8 mouse cellular contexts compared by ENCODE assay signal in the genomic region with DNA sequence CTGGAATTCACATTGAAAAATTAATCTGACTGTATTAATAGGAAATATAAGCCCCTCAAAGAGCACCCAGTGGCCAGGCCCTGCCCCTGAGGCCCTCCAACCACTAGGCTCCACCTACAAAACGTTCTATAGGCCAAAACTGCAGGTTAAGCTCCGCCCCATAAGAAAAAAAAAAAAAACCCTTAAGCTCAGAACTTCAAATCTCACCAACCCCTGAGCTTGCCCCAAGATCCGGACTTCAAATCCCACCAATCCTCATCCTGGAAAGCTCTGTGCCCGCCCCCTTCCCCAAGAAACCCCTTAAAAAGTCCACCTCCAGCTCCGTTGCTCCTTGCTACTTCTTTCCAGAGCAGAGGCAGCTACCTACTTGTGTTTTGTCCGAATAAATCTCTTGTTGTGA. TPM values are rescaled to one million over a fixed set of nuclear protein-coding genes. Genes with fewer than 3 reads are reported as not detected.
DNase-seq lines count a peak whose midpoint lies in the region; ATAC-seq and TF ChIP-seq lines count a peak whose summit lies in the region.

No protein-coding gene starts in this region.

- no peak for TF ChIP-seq POLR2A in kidney, adult 2 months (IDR thresholded peaks at IDR 0.05; ENCODE audit: low read depth, low read length)

- WGBS in kidney, adult 2 months = 63% methylated on average over 6 of the region's 6 CpGs
- WGBS in heart, postnatal 0 days = 50% methylated on average over 6 of the region's 6 CpGs
- WGBS in liver, embryonic 16.5 days (ENCODE audit: insufficient replicate concordance) = 46% methylated on average over 6 of the region's 6 CpGs
- WGBS in stomach, postnatal 0 days = 59% methylated on average over 6 of the region's 6 CpGs

- no peak overlapping the region for H3K9ac ChIP-seq in heart, postnatal 0 days (replicated peaks; ENCODE audit: low read depth, low read length)
- no peak overlapping the region for H3K9ac ChIP-seq in liver, embryonic 16.5 days (ENCODE audit: low read depth, low read length)
- no peak overlapping the region for H3K9ac ChIP-seq in stomach, postnatal 0 days (ENCODE audit: low read length)

- no peak overlapping the region for H3K27ac ChIP-seq in kidney, adult 2 months (ENCODE audit: insufficient read depth, low read depth, low read length)
- H3K27ac ChIP-seq in heart, postnatal 0 days (ENCODE audit: low read depth) = no peak overlapping the region
- peak overlapping the region; percentile 91; the same call in 1 of the 2 replicates for H3K27ac ChIP-seq in liver, embryonic 16.5 days (ENCODE audit: low read length)
- no peak overlapping the region for H3K27ac ChIP-seq in stomach, postnatal 0 days (replicated peaks)

- TF ChIP-seq EP300 in heart, postnatal 0 days (IDR thresholded peaks at IDR 0.05; ENCODE audit: low read depth) = no peak
- TF ChIP-seq EP300 in stomach, postnatal 0 days (optimal IDR thresholded peaks at IDR 0.05) = no peak

- DNase-seq in kidney, adult 2 months = peak; percentile 33
- DNase-seq in kidney, adult 18-20 months = no peak
- DNase-seq in brain, adult 2 months (ENCODE audit: low read depth, low spot score) = peak; percentile 69
- no peak for DNase-seq in heart, postnatal 0 days (ENCODE audit: low spot score)
- peak; percentile 18 for DNase-seq in stomach, postnatal 0 days (ENCODE audit: low spot score)
- DNase-seq in urinary bladder, postnatal 25 days (ENCODE audit: low spot score) = no peak
- DNase-seq in urinary bladder, postnatal 10 days (ENCODE audit: low spot score) = no peak

- no peaks in the 10 kb centered on the region for H3K27me3 ChIP-seq in kidney, adult 2 months (replicated peaks; ENCODE audit: control insufficient read depth, insufficient read depth, low read length)
- no peaks in the 10 kb centered on the region for H3K27me3 ChIP-seq in heart, postnatal 0 days (ENCODE audit: control insufficient read depth, insufficient read depth, low read length)
- no peaks in the 10 kb centered on the region for H3K27me3 ChIP-seq in liver, embryonic 16.5 days (ENCODE audit: control insufficient read depth, insufficient read depth, low read depth, low read length)
- H3K27me3 ChIP-seq in stomach, postnatal 0 days (ENCODE audit: control insufficient read depth, insufficient read depth, low read length) = no peaks in the 10 kb centered on the region

- H3K4me2 ChIP-seq in heart, postnatal 0 days (ENCODE audit: low read depth, low read length) = peak overlapping the region; percentile 81; the same call in 1 of the 2 replicates
- H3K4me2 ChIP-seq in liver, embryonic 16.5 days (ENCODE audit: low read depth, low read length) = peak overlapping the region; percentile 88
- H3K4me2 ChIP-seq in stomach, postnatal 0 days (replicated peaks; ENCODE audit: low read depth) = no peak overlapping the region

- no peaks in the 10 kb centered on the region for H3K9me3 ChIP-seq in heart, postnatal 0 days (replicated peaks; ENCODE audit: control insufficient read depth, low read length)
- no peaks in the 10 kb centered on the region for H3K9me3 ChIP-seq in liver, embryonic 16.5 days (replicated peaks; ENCODE audit: control insufficient read depth, low read length)
- no peaks in the 10 kb centered on the region for H3K9me3 ChIP-seq in stomach, postnatal 0 days (ENCODE audit: control insufficient read depth, low read length)

- TF ChIP-seq CTCF in kidney, adult 2 months (conservative IDR thresholded peaks at IDR 0.05; ENCODE audit: insufficient read depth, insufficient read length, low read depth, low read length) = no peak
- TF ChIP-seq CTCF in heart, postnatal 0 days (IDR thresholded peaks at IDR 0.05; ENCODE audit: low read depth) = no peak
- TF ChIP-seq CTCF in stomach, postnatal 0 days (IDR thresholded peaks at IDR 0.05; ENCODE audit: low read depth) = no peak

- no peaks in the 10 kb centered on the region for H3K36me3 ChIP-seq in kidney, adult 2 months (ENCODE audit: control insufficient read depth, insufficient read depth, low read length)
- peaks cover 21% of the 10 kb centered on the region for H3K36me3 ChIP-seq in heart, postnatal 0 days (replicated peaks; ENCODE audit: control insufficient read depth, insufficient read depth, low read length)
- H3K36me3 ChIP-seq in liver, embryonic 16.5 days (ENCODE audit: control insufficient read depth, insufficient read depth) = peaks cover 16% of the 10 kb centered on the region
- H3K36me3 ChIP-seq in stomach, postnatal 0 days (ENCODE audit: control insufficient read depth, insufficient read depth, low read length) = peaks cover 8% of the 10 kb centered on the region; the same call in 1 of the 2 replicates

- no peak overlapping the region for H3K4me3 ChIP-seq in kidney, adult 2 months (ENCODE audit: insufficient read depth, low read depth, low read length)
- no peak overlapping the region for H3K4me3 ChIP-seq in heart, postnatal 0 days (ENCODE audit: low read depth, low read length)
- peak overlapping the region; percentile 90 for H3K4me3 ChIP-seq in liver, embryonic 16.5 days (ENCODE audit: low read depth, low read length)
- no peak overlapping the region for H3K4me3 ChIP-seq in stomach, postnatal 0 days (ENCODE audit: low read depth, low read length)

- no peak for ATAC-seq in heart, postnatal 0 days (ENCODE audit: insufficient read depth, low read depth)
- ATAC-seq in liver, embryonic 16.5 days (ENCODE audit: low read depth) = no peak
- ATAC-seq in stomach, postnatal 0 days (ENCODE audit: low FRiP score, low TSS enrichment) = no peak

- H3K4me1 ChIP-seq in kidney, adult 2 months (ENCODE audit: control insufficient read depth, insufficient read depth, low read length) = peaks cover 3% of the 10 kb centered on the region; the same call in 1 of the 2 replicates
- H3K4me1 ChIP-seq in heart, postnatal 0 days (ENCODE audit: control insufficient read depth, insufficient read depth) = peaks cover 5% of the 10 kb centered on the region; the same call in 1 of the 2 replicates
- peaks cover 31% of the 10 kb centered on the region for H3K4me1 ChIP-seq in liver, embryonic 16.5 days (ENCODE audit: control insufficient read depth, low read depth, low read length)
- 0 out of 2 replicates have a peak, but pooled peaks cover 4% of the 10 kb centered on the region for H3K4me1 ChIP-seq in stomach, postnatal 0 days (replicated peaks; ENCODE audit: control insufficient read depth, insufficient read depth)

RNA-seq across cellular contexts. Expression of a gene that starts 0.8 kb away (rescaled TPM):
- polyA plus RNA-seq in kidney, adult 2 months (2012; rRNA removed) = 1.2 and 1.5 TPM in 2 replicates
- total RNA-seq in heart, postnatal 0 days (2014; rRNA removed; ENCODE audit: low replicate concordance) = 4.1 and 6.6 TPM in 2 replicates
- 2.2 TPM in 2 replicates for polyA plus RNA-seq in heart, postnatal 0 days (2015; fragmentation: Nextera tagmentation; extraction: Ambion mirVana)
- 4.2 and 5.6 TPM in 2 replicates for polyA plus RNA-seq in liver, embryonic 16.5 days (2015; fragmentation: Nextera tagmentation; extraction: Ambion mirVana)
- 1.6 and 1.9 TPM in 2 replicates for polyA plus RNA-seq in stomach, postnatal 0 days (2015; fragmentation: Nextera tagmentation; extraction: Ambion mirVana)

RNA-seq across cellular contexts. Expression of a gene that starts 12.9 kb away (rescaled TPM):
- polyA plus RNA-seq in kidney, adult 2 months (2012; rRNA removed) = 0.27 and 0.31 TPM in 2 replicates
- not detected in 2 replicates for total RNA-seq in heart, postnatal 0 days (2014; rRNA removed; ENCODE audit: low replicate concordance)
- polyA plus RNA-seq in heart, postnatal 0 days (2015; fragmentation: Nextera tagmentation; extraction: Ambion mirVana) = 0.07 TPM in 1 of 2 replicates, not detected in the other
- polyA plus RNA-seq in liver, embryonic 16.5 days (2015; fragmentation: Nextera tagmentation; extraction: Ambion mirVana) = 14.1 and 14.3 TPM in 2 replicates
- 0.04 TPM in 1 of 2 replicates, not detected in the other for polyA plus RNA-seq in stomach, postnatal 0 days (2015; fragmentation: Nextera tagmentation; extraction: Ambion mirVana)

RNA-seq across cellular contexts. Expression of a gene that starts 33.9 kb away (rescaled TPM):
- polyA plus RNA-seq in kidney, adult 2 months (2012; rRNA removed) = 251 and 307 TPM in 2 replicates
- 301 and 362 TPM in 2 replicates for total RNA-seq in heart, postnatal 0 days (2014; rRNA removed; ENCODE audit: low replicate concordance)
- 145 and 147 TPM in 2 replicates for polyA plus RNA-seq in heart, postnatal 0 days (2015; fragmentation: Nextera tagmentation; extraction: Ambion mirVana)
- 74.5 and 81.7 TPM in 2 replicates for polyA plus RNA-seq in liver, embryonic 16.5 days (2015; fragmentation: Nextera tagmentation; extraction: Ambion mirVana)
- polyA plus RNA-seq in stomach, postnatal 0 days (2015; fragmentation: Nextera tagmentation; extraction: Ambion mirVana) = 136 and 140 TPM in 2 replicates

RNA-seq across cellular contexts. Expression of a gene that starts 37.8 kb away (rescaled TPM):
- polyA plus RNA-seq in kidney, adult 2 months (2012; rRNA removed) = 3.3 and 3.7 TPM in 2 replicates
- 1.4 and 1.5 TPM in 2 replicates for total RNA-seq in heart, postnatal 0 days (2014; rRNA removed; ENCODE audit: low replicate concordance)
- polyA plus RNA-seq in heart, postnatal 0 days (2015; fragmentation: Nextera tagmentation; extraction: Ambion mirVana) = 2.2 and 3.4 TPM in 2 replicates
- 2.2 and 2.3 TPM in 2 replicates for polyA plus RNA-seq in liver, embryonic 16.5 days (2015; fragmentation: Nextera tagmentation; extraction: Ambion mirVana)
- 2.6 and 3.2 TPM in 2 replicates for polyA plus RNA-seq in stomach, postnatal 0 days (2015; fragmentation: Nextera tagmentation; extraction: Ambion mirVana)

RNA-seq across cellular contexts. Expression of a gene that starts 43.9 kb away (rescaled TPM):
- 3.0 and 5.3 TPM in 2 replicates for polyA plus RNA-seq in kidney, adult 2 months (2012; rRNA removed)
- 26.3 and 44.3 TPM in 2 replicates for total RNA-seq in heart, postnatal 0 days (2014; rRNA removed; ENCODE audit: low replicate concordance)
- 7.0 and 8.2 TPM in 2 replicates for polyA plus RNA-seq in heart, postnatal 0 days (2015; fragmentation: Nextera tagmentation; extraction: Ambion mirVana)
- polyA plus RNA-seq in liver, embryonic 16.5 days (2015; fragmentation: Nextera tagmentation; extraction: Ambion mirVana) = 17.9 and 22.4 TPM in 2 replicates
- polyA plus RNA-seq in stomach, postnatal 0 days (2015; fragmentation: Nextera tagmentation; extraction: Ambion mirVana) = 7.5 and 8.9 TPM in 2 replicates

Comparison
In these comparisons a context has a peak if more than half of its experiments do, and no peak if none do; other contexts are left out.
1. DNase-seq: peak in kidney, adult 2 months (single experiment), brain, adult 2 months (single experiment) and stomach, postnatal 0 days (single experiment); none in kidney, adult 18-20 months (single experiment), heart, postnatal 0 days (single experiment), urinary bladder, postnatal 25 days (single experiment) and urinary bladder, postnatal 10 days (single experiment).
2. RNA of a gene that starts 12.9 kb away (polyA plus RNA-seq): 14.1 to 14.3 TPM in liver, embryonic 16.5 days; 0.27 to 0.31 TPM in kidney, adult 2 months, 0.07 TPM in heart, postnatal 0 days and 0.04 TPM in stomach, postnatal 0 days; every median in the first group is over 10 times any median in the second.